Mouse (Mus musculus): ENCODE data around the gene Rhob.
A peak's percentile ranks its signal among the peaks of the same experiment; 100 is the strongest.
"Not testable (repeated sequence)": the region's sequence is repeated elsewhere in the genome, so short reads cannot be mapped to it uniquely, and the experiment has no call there.

Gene Rhob

GRCm38 (mm10) chr12:8474836-8475387, 24.9 kb downstream of the Rhob start:
- DNase-seq (ENCODE audit: low read depth, low spot score): no peak

GRCm38 (mm10) chr12:8472591-8473358, 27.0 kb downstream of the Rhob start:
- DNase-seq (ENCODE audit: low read depth, low spot score): peak; percentile 50

GRCm38 (mm10) chr12:8472051-8472450, 27.8 kb downstream of the Rhob start:
- DNase-seq (ENCODE audit: low read depth, low spot score): no peak

DNA sequence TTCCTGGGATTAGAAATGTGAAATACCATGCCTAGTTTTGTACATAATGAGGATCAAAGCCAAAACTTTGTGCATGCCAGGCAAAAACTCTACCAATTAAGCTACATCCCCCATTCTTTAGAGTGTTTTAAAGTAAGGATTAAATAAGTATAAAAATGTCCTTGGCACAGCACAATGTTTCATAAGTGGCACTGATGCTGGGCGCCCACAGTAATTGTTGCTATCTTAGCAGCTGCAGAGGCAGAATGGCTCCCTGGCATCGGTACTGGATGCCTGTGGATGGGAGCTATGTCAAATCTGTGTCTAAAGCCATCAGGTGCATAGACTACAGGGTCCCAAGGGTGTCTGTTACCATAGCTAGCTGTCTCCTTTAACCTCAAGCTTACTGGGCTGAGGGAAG, 28.8 kb downstream of the Rhob start:
- peak; percentile 82 for DNase-seq (ENCODE audit: low read depth, low spot score)

DNA sequence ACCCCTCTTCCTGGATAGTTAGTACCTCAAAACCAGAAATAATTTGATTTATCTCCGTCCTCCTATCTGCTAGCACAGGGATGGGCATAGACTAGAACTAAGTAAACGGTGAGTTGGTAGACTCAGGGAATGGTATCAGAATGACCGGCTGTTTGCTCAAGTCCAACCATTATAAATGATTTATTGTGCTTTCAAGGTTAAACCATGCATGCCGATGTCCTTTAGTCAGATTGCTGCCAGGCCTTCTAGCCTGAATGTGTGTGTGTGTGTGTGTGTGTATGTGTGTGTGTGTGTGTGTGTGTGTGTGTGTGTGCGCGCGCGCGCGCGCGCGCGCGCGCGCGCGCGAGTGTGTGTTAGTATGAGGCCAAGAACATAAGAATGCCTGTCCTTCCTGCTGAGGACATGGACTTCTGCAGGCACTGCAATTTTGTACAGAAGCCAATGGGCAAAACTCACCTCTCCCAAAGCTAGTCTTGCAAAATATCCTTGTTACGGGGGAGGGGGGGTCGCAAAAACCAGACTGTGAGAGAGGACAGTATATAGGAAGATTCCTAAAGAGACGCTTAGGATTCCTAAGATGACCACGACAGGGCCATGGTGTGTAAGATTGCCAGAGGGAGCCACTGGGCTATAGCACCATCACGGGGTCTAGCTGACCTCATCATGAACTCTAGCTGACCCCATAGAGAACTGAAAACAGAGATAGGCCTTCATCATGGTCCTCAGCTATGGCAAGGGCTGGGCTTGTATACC, 29.9 kb downstream of the Rhob start:
- DNase-seq (ENCODE audit: low read depth, low spot score): no peak

DNA sequence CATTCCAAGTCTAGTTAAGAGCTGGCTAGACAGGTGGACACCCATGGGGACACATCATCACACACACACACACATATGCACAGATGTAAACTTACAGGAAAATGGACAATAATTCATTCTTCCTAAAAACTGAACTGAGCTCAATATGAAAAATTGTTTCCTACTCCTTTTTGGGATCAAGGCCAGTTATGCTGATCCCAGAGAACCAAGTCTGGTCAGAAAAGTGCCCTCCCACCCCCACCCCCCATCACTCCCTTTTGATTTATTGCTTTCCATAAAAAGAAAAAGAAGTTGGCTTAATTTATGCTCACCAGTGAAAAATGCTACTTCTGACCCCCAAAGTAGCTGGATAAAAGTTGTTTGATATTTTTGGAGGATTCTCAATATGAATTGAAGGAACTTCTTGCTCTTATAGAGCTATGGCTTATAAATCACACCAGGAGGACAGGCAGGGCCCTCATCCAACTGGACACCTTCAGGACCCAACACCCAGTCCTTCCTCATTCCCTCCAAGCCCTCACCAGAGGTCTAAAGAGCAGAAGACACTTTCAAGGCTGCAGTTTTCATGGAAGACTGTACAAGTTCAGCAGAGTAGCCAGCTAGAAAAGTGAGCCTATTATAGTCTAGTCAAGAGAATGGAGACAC, 31.5 kb downstream of the Rhob start:
- DNase-seq (ENCODE audit: low read depth, low spot score): no peak

GRCm38 (mm10) chr12:8467029-8467924, 32.5 kb downstream of the Rhob start:
- DNase-seq (ENCODE audit: low read depth, low spot score): peak; percentile 95

GRCm38 (mm10) chr12:8465680-8466079, 34.1 kb downstream of the Rhob start:
- DNase-seq (ENCODE audit: low read depth, low spot score): peak; percentile 52

- DNase-seq (ENCODE audit: low read depth, low spot score): peak; percentile 91
Measured at GRCm38 (mm10) chr12:8464961-8465360, 34.8 kb downstream of the Rhob start.

GRCm38 (mm10) chr12:8463599-8464160, 36.1 kb downstream of the Rhob start:
- DNase-seq (ENCODE audit: low read depth, low spot score): no peak

DNA sequence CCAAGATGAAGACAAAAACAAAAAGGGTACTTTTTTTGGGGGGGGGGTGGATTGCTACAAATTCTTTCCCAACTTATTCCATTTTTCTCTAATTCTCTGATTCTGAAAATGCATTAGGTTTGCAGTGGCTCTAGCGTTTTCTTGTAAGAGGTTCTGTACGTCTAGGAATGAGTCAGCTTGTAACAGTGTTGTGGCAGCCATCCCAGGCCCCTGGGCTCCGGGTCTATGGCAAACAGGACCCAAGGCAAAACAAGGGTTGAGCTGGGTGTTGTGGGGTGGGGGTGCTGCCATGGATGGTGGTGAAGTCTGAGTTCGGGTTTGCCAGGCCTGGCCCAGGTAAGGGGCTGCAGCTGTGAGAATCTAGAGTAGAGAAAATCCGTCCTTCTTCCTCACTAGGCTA, 37.3 kb downstream of the Rhob start:
- no peak for DNase-seq (ENCODE audit: low read depth, low spot score)

DNA sequence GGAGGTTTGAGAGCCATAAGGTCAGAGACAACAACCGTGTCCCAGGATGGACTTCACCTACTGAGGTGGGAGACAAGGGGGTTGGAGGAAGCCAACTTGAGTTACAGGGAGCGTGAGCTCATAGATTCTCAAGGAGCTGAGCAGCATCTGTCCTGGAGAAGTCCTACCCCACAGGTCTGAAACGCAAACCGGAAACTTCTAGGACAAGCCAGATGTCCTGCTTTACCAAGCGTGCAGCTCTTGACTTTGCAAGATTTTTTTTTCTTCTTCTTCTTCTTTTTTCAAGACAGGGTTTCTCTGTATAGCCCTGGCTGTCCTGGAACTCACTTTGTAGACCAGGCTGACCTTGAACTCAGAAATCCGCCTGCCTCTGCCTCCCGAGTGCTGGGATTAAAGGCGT, 38.2 kb downstream of the Rhob start:
- not testable (repeated sequence) for DNase-seq (ENCODE audit: low read depth, low spot score)

- no peak for DNase-seq (ENCODE audit: low read depth, low spot score)
Measured at GRCm38 (mm10) chr12:8458400-8458799, 41.4 kb downstream of the Rhob start.

- DNase-seq (ENCODE audit: low read depth, low spot score): no peak
Measured at GRCm38 (mm10) chr12:8457052-8457451, 42.8 kb downstream of the Rhob start.

- DNase-seq (ENCODE audit: low read depth, low spot score): no peak
Measured at GRCm38 (mm10) chr12:8455046-8455445, 44.8 kb downstream of the Rhob start.

DNA sequence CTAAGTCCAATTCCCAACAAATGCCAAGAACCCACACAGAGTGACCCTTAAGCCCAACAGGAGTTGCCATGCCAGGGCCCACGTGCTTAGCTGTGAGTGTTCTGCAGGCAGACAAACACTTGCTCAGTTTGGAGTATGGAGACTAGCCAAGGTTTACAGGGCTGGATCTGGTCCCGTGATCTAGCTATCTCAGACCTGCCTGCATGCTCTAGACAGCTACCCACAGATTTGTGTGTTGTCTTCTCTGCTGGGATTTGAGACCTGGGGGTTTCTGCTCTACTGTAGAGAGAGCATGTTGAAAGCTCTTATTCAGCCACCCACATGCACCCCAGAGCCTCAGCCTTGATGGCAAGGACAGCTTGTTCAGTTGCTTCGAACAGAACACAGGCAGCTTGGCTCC, 45.3 kb downstream of the Rhob start:
- peak; percentile 88 for DNase-seq (ENCODE audit: low read depth, low spot score)

DNA sequence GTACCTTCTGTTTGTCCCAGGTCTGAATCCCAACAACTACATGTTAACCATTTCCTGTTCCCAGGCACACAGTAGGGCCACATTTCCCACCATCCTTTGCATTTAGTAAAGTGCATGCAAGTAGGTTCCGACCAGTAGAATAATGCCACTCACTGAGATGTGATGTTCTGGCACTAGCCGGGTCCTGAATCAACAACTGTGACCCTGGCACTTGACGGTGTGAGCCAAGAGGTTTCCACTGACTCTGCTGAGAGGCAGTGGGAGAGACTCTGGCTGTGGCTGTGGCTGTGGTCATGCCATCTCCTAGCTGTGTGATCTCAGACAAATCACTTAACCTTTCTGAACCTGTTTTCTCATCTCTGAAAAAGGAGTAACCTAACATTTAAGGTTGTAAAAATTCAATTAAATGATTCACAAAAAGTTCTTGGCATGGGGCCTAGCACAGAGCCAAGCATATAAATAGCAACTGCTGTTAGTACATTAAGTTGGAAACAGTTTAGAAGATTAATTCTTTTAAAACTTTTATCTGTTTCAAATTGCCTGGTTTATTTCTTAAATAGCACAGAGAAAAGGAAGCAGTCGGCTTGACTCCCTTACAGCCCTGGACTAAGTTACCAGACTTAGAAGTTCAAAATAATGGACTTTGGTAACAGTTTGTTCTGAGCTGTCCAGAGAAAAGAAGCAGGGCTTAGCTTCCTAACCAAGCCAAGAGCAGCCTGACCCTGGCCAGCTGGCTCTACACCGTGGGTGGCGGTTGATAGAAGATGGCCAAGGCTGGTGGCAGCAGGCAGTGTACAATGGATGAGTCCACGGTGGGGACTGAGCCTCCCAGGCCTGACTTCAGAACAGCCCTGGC, 46.8 kb downstream of the Rhob start:
- DNase-seq (ENCODE audit: low read depth, low spot score): peak; percentile 80

DNA sequence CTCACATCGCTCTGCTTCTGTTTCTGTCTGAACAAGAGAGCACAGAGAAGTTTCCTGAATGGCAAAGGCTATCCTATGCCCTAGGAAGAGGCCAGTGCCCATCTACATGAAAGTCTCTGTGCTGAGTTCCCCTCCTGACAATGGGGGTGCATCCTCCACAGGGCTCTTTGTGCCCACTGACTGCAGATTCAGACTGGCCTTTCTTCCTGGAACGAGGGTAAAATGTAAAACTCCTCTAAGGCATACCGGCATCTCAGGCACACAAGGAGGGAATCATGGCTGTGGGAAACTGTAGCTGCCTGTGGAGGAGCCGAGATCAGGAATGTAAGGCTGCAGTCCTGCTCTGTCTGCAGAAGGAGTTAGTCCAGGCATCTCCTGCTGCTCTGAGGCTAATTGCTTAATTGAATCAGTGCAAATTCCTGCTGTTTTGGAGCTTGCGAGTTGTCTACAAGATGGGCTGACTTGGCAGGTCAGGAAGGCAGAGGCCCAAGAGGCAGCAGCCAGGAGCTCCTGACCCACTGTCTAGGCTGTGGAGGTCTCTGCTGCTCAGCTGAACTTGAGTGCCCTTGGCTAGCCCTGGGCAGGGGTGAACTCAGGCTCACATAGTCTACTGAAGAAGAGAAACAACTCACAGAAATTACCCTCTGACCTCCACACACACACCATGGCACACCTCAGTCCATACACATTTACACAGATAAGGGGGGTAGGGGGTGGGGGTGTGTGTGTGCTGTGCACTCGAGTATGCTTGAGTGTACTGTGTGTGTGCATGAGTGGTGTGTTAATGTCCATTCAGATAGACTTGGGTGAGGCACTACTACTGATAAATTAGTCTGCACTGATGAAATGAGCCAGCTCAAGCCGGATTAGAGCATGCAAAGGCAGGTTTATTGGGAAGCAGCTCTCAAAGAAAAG, 48.0 kb downstream of the Rhob start:
- DNase-seq (ENCODE audit: low read depth, low spot score): peak; percentile 49

DNA sequence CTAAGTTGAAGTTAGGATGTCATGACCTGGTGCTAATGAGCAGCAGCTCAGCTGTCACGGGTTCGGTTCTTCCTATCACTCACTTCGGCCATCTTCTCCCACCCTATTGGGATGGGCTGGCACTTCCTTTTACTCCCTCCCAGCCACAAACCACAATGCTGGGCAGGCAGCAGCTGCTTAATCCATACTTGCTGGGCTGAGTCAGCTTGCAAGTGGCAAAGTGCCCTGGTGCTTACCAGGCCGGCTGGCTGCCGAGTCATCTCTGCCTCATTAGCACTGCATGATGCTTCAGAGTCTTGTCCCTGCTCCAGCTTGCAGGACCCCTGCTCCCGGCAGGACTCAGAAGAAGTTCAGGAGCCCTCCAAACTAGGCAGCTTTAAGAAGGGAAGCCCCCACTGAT, 49.2 kb downstream of the Rhob start:
- DNase-seq (ENCODE audit: low read depth, low spot score): peak; percentile 90
